Mouse (Mus musculus) monocyte, adult 59 days (primary cell): Measurements from ENCODE around the gene 9330161L09Rik. TPM values are rescaled to one million over a fixed set of nuclear protein-coding genes. Genes with fewer than 3 reads are reported as not detected.

Experiments used
- total RNA-seq, 2 experiments: library from RNA; stranded (reverse); gene quantifications; one replicate each; pipeline ENCODE4 v1.2.4; 2023

The 9330161L09Rik gene
- 1 to 10 TPM; 5.4 to 7.4 TPM for total RNA-seq

DNA sequence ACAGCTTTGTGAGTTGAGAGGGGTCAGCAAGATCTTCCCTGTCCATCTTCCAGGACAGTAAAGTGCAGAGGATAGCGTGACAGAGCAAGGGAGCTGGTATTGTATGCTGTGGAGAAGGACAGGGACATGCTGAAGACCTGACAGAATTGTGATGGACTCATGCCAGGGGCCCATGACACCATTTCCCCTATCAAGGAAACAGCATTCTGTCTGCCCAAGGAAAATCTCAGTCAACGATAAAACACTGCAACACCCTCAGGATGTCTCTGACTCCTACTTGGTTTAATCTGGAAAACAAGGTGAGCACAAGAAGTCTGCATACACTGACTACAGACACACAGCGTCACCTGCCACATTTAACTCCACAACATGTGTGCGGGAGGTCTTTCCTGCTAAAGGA is at the start of gene 9330161L09Rik:
9330161L09Rik (minus strand) TSS at position 101 of the 400 bp plus-strand sequence.

DNA sequence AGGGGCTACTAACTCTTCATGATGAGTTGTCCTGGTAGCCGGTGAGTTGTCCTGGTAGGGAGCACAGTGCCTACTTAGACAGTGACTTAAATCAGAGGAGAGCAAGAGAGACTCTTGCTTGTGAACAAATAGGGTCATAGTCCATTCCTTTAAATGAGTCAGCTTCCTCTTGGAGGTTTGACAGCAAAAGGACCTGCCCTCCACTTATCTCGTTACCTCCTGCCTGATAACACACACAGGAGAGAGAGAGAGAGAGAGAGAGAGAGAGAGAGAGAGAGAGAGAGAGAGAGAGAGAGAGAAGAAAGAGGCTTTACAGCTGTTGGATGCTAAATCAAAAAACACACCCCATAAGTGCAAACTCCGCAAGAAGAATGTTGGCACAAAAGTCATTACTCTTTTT is 49.5 kb upstream of the 9330161L09Rik start, which contains the start of gene Ifi27l2b:
Ifi27l2b (minus strand) TSS at position 84 of the 400 bp plus-strand sequence.

DNA sequence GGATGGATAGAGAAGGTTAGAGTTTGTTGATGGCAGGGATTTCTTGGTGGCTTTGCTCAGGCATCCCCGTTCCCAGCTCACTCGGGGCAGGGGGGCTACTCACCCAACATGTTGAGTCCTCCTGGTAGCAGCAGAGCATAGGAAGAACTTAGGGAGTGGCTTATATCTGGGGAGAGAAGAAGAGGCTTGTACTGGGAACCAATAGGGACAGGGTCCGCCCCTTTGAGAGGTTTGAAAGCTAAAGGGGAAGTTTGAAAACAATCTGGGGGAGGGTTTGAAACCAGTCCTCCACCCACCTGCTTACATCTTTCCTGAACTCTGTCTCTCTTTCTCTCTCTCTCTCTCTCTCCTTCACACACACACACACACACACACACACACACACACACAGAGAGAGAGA is 35.9 kb upstream of the 9330161L09Rik start, which contains the start of gene Ifi27l2a:
Ifi27l2a (minus strand) TSS at position 157 of the 400 bp plus-strand sequence.

DNA sequence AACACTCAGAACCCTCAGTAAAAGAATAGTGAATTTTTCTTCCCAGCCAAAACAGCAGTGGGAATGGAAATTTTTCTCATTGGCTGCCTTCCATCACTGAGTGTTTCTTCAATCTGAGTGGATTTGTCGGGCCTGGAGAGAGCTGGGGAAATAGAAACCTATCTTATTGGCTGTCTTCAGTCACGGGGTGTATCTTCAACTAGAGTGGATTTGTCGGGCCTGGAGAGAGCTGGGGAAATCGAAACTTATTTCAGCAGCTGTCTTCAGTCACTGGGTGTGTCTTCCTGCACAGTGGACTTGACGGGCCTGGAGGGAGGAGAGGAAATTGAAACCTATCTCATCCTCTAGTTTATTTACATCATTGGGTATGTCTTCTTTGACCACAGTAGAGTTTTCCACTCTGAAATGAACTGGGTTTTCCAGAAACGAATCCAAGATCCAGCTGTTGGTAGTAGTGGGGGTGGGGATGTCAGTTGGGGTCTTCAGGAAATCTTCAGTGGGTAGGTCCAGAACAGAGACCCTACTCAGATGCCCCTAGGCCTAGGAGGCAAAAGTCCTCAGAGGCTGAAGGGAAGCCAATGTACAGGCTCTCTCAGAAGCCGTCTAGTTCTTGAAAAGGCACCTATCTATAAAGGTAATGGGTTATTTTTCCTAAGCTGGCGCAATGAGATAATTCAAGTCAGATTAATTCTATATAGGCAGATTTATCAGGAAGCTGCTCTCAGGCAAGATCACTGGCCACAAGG is 26.5 kb upstream of the 9330161L09Rik start, which contains the start of gene Ifi27:
Ifi27 (plus strand) TSS at position 226 of the 746 bp plus-strand sequence.

DNA sequence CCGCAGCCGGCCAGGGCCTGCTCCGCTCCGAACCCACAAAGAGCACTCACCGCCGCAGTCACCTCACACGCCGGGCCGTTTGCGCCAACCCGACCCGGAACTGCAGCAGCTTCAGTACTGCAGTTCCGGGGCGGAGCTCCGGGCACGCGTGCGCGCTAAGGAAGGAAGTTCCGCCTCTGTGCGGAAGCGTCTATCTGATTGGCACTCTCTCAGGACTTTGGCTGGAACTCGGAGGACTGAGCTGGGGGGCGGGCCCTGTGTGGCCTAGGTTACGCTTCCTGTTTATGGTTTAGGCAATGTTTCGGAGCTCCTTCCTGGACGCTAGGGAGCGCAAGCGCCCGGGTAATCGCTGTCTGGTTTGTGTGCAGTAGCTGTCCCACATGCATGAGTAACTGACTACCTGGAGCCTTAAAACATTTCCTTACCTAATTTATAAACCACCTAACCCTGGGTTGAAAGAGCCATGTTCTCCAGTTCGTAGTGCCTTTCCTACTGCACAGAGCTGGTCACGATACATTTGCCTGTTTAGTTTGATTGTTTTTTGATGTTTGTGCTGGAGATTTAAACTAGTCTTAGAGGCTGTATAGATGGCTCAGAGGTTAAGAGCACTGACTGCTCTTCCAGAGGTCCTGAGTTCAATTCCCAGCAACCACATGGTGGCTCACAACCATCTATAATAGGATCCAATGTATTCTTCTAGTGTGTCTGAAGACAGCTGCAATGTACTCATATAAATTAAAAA is 18.3 kb upstream of the 9330161L09Rik start, which contains the start of gene Ddx24:
Ddx24 (minus strand) TSS at position 102 of the 742 bp plus-strand sequence.

DNA sequence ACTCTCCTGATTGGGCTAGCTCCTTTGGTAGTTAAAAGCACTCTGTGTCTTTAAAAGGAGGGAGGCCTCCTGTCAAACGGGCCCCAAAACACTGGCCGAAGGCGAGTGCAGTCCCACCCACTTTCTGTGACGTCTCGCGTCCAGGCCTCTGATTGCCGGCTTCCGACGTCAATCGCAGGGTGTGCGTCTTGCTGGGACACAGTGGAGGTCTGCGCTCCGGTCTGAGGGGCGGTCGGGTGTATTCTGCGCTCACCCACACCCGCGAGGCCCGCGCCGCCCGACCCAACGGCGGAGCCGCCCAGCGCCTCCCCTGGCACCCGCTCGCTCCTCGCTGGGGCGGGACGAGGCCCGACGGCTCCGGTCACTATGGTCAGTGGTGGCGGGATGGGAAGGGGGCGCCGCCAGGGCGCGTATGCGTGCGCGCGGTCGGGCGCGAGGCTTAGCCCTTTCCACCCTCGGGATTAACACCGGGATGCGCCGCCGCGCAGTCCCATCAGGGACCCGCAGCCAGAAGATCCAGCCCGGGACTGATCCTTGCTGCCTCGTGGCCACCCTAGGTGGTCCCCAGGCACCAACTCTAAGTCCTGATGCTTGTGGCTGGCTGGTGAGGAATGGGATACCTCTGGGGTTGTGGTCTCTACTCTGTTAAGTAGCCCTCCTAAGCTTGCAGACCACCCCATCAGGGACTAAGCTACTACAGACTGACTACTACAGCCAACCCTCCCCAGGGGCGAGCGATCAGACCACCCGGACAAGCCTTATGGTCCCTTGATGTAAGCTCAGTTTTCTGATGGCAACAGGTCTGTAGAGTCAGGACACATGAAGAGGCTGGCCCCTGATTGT is 18.9 kb downstream of the 9330161L09Rik start, which contains the start of gene Otub2:
Otub2 (plus strand) TSS at position 178 of the 843 bp plus-strand sequence.

Other genes starting within 250 kb of the 9330161L09Rik start
- not detected for gene Prima1, start 165.7 kb downstream of the 9330161L09Rik start, total RNA-seq
- not detected for gene Fam181a, start 96.8 kb downstream of the 9330161L09Rik start, total RNA-seq
- 10 to 100 TPM; 81.1 to 87.0 TPM for gene Asb2, start 51.8 kb downstream of the 9330161L09Rik start, total RNA-seq
- gene Otub2, start 19.1 kb downstream of the 9330161L09Rik start, total RNA-seq, result 1 to 10 TPM; 3.7 to 5.1 TPM
- 100 to 1,000 TPM; 108 to 119 TPM for gene Ddx24, start 18.0 kb upstream of the 9330161L09Rik start, total RNA-seq
- gene Ifi27, start 26.4 kb upstream of the 9330161L09Rik start, total RNA-seq, result 10 to 100 TPM; 51.8 to 56.8 TPM
- gene Ifi27l2a, start 35.9 kb upstream of the 9330161L09Rik start, total RNA-seq, result 100 to 1,000 TPM; 322 to 427 TPM
- gene Ifi27l2b, start 49.4 kb upstream of the 9330161L09Rik start, total RNA-seq, result not detected
- not detected for gene Ppp4r4, start 124.5 kb upstream of the 9330161L09Rik start, total RNA-seq
- not detected for gene Serpina10, start 223.6 kb upstream of the 9330161L09Rik start, total RNA-seq
- gene Serpina6, start 249.4 kb upstream of the 9330161L09Rik start, total RNA-seq, result not detected